Mouse (Mus musculus) gastrocnemius, postnatal 10 days (tissue): ENCODE results near the gene C3ar1. TPM values are rescaled to one million over a fixed set of nuclear protein-coding genes. Genes with fewer than 3 reads are reported as not detected.
A peak's percentile ranks its signal among the peaks of the same experiment; 100 is the strongest.

Source experiments
- DNase-seq: peaks from one replicate; pipeline ENCODE4 v3.0.0; 2021; ENCODE audit warnings: mixed read lengths
- long read RNA-seq, 2 experiments: library from polyadenylated mRNA; stranded (forward); transcript quantifications; one replicate each; pipeline ENCODE4 v2.0.0; 2021
- total RNA-seq, 2 experiments: library from RNA; stranded (reverse); gene quantifications; 2 replicates each; pipeline ENCODE4 v1.2.3; 2021

The C3ar1 gene
- 1 to 10 TPM; 1.7 to 2.6 TPM for total RNA-seq
- long read RNA-seq, experiment 1, full-length matches to known transcripts = 1 of 3 reads
- long read RNA-seq, experiment 1, partial matches to known transcripts = 2 of 3 reads
- long read RNA-seq, experiment 1, other reads (novel, unspliced or antisense) = 0 of 3 reads
- long read RNA-seq, experiment 2, full-length matches to known transcripts = 1 of 1 reads
- long read RNA-seq, experiment 2, partial matches to known transcripts = 0 of 1 reads
- long read RNA-seq, experiment 2, other reads (novel, unspliced or antisense) = 0 of 1 reads

DNA sequence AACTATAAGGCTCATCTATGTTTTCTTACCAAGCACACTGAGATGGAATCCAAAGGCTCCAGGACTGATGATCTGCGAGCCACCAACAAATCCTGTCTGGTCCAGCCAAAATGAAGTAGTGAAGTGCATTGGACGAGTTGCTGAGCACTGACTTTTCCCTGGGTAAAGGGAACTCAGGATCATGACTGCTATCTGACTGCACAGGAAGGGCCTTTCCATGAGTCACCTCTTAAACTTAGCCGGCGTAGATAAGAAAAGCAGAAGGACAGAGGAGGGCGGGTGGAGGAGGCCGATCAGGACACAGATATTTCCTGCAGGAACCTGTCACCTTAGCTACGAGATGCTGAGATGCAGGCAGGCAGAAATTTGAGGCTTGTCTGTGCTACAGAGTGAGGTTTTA is at the start of gene C3ar1:
TSS of gene C3ar1 (minus strand) at position 207 of the 400 bp plus-strand sequence.
- no peak for DNase-seq

DNA sequence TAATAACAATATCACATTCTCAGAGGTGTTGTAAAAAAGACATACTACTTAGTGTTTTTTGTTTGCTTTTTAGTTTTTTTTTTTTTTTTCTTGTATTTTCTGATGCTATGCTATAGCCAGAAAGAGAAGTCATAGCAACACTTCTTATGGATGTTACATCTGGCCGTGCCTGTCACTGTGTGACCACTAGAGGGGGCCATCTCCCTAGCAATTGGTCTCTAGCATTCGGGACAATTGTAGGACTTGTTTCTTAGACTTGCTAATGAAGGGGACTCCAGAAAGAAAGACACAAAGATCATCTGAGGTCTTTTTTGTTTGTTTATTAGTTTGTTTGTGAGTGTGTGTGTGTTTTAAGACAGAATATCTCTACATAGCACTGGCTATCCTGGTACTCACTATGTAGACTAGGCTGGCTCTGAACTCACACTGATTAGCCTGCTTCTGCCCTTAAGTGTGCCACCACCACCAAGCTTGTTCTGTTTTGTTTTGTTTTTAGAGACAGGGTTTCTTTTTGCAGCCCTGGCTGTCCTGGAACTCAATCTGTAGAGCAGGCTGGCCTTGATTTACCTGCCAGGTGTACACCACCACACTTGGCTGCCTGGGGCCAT is 36.6 kb upstream of the C3ar1 start:
- peak; percentile 60 for DNase-seq

DNA sequence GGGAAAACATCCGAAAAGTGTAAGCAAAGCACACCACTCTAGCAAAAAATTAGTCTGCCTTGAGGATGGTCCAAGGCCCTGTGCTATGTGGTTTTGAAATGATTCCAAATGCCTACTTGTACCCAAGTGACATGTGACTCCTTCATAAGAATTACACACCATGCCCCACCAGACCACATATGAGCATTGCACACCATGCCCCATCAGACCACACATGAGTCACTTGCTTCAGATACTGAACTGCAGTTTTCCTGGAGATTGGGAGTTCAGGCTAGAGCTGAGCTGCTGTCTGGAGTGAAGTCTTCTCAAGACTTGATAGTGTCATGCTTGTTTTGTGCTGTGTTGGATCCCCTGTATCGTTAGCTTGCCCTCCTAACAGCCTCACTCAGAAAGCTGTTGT is 33.6 kb upstream of the C3ar1 start:
- no peak for DNase-seq

- no peak for DNase-seq
Observed at GRCm38 (mm10) chr6:122883603-122884002, 27.6 kb upstream of the C3ar1 start.

DNA sequence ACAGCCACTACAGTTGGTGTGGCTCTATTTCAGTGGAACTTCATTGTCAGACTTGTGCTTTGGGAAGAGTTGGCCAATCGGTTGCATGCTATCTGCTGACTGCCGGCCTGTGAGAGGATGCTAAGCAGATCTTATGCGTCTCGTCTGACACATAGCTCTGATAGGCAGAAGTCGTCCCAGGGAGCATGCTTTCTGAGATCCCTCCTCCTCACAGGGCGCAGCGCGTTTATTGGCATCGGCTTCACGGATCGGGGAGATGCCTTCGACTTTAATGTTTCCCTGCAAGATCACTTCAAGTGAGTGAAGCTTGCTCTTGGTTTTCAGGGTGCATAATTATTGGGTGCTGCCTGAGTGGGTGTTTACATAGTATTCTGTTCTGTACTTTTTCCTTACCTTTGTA is 25.3 kb upstream of the C3ar1 start:
- DNase-seq = no peak

GRCm38 (mm10) chr6:122879781-122880505 is 24.0 kb upstream of the C3ar1 start:
- DNase-seq = no peak

DNA sequence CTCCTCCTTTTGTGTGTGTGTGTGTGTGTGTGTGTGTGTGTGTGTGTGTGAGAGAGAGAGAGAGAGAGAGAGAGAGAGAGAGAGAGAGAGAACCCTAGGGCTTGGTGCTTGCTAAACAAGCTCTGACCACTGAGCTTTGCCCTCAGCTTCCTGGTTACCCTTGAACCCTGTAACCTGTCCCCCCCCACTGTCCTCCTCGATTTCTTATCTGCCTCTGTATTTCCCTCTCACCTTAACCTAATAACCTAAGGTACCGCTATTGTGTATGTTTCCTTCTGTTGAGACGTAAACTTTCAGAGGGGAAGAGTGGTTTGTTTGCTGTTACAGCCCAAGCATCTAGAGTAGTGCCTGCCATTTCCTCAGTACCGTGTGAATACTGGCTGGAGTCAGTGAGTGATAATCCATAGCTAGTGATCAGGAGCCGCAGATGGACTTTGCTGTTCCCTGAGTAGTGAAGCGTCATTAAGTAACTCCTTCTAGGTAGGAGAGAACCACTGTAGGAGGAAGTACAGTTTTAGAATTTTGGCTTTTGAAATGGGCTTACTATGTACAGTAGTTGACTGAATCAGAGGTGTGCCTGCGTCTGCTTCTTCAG is 23.3 kb upstream of the C3ar1 start:
- DNase-seq = no peak

DNA sequence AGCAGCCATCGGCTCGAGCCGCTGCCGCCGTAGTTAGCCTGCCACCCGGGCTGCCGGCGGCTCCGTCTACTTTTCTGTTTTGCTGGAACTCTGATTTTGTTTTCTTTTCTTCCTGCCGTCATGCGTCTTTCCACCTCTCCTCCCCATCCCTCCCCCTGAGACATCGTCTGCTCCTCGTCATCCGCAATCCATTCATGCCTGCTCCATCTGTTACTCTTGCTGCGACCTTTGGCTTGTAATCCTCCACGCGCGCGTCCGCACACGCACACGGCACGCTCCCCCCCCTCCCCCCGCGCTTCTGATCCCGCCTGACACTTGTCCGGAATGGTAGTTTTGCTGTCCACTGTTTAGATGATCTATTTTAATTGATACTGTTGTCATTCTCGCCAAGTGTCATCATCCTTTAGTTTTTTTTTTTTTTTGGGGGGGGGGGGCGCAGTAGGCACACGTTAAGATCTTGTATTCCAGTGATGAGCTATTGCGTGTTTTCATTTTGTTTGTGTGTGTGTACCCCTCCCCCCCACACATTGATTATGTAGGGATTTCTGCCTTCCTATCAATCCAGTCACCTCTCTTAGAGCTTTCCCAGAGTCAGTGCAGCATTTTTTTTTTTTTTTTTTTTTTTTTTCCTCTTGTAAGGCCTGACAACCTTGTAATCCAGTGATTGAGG is 18.9 kb upstream of the C3ar1 start:
- DNase-seq = no peak

DNA sequence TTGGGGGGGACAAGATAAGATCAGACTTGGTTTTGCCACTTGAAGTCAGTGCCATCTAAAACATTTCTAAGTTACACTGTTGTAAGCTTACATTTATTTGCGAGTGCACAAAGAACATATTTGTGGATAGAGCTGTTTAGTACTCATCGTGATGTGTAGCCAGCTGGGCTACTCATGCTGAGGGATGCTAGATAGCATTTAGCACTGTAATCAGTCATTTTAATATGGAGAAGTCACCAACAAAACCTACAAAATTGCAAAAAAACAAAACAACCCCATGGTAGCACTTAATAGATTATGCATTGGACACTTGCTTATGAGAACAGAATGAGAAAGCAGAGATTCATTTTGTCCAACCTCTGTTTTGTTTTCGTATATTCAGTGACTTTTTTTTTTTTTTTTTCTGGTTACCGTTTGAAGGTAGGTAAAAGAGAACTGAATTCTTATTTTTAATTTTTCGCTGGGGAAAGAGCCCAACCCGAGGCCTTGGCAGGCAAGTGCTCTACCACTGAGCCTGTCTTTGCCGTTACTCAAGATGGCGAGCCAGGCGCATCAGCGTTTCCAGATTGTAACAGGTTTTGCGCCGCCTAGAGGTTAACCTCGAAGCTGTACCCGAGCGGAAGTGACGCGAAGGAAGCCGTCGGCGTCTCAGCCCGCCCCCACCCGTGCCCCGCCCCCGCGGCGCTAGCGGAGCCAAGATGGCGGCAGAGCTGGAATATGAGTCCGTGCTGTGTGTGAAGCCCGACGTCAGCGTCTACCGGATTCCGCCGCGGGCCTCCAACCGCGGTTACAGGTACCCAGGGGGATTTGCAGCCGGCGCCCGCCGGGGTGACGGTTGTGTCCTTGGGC is 18.1 kb upstream of the C3ar1 start, which contains the start of gene Necap1:
TSS of gene Necap1 (plus strand) at position 604 of the 849 bp plus-strand sequence.
- DNase-seq = peak; percentile 98

GRCm38 (mm10) chr6:122872800-122873199 is 16.8 kb upstream of the C3ar1 start:
- DNase-seq = no peak

GRCm38 (mm10) chr6:122869846-122870245 is 13.9 kb upstream of the C3ar1 start:
- no peak for DNase-seq

DNA sequence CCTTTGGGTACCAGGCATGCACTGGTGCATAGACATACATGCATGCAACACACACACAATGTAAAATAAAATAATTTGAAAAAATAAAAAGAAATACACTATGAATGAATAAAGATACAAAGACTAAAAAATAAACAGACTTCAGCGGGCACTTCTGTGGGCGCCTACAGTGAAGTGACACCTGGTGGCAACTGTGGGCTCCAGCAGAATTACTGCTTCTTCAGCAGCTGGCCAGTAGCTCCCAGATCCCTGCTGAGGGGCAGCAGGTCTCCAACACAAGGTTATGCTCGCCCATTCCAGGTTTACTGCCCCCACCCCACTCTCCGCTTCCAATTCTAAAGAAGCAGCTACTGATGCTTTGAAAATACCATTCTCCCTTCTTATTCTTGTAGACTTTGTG is 12.0 kb upstream of the C3ar1 start:
- no peak for DNase-seq

DNA sequence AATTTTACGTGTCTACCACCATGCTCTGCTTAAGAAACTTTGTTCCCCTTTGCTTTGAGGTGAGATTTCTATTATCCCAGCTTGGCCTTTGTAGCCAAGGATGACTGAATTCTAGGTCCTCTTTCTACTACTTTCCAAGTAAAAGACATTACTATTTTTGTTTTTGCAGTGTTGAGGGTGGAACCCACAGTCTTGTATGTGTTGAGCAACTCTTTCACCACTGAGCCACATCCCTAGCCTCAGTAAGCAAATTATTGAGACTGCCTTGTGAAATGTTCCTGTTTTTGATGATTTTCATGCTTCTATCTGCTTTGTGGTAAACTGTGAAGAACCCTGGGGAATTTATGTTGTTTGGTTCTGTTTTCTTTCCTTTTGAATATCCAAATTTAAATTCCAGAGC is 6.9 kb upstream of the C3ar1 start:
- no peak for DNase-seq

DNA sequence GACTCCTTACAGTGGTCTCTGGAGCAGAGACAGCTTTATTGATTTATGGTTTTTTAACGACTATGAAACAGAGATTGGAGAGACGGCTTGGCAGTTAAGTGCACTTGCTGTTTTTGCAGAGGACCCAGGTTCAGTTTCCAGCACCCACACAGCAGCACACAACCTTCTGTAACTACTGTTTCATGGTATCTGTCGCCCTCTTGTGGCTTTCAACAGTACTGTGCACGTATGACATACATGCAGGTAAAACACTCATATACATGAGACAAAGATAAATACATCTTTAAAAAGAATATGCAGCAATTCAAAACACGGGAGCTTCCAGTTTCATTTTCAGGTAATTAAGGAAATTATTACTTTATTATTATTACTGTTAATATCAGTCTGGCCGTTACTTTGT is 6.5 kb upstream of the C3ar1 start:
- DNase-seq = no peak

GRCm38 (mm10) chr6:122854552-122854951 is 1.4 kb downstream of the C3ar1 start:
- DNase-seq = no peak

- DNase-seq = no peak
Observed at GRCm38 (mm10) chr6:122852696-122853095, 3.3 kb downstream of the C3ar1 start.

DNA sequence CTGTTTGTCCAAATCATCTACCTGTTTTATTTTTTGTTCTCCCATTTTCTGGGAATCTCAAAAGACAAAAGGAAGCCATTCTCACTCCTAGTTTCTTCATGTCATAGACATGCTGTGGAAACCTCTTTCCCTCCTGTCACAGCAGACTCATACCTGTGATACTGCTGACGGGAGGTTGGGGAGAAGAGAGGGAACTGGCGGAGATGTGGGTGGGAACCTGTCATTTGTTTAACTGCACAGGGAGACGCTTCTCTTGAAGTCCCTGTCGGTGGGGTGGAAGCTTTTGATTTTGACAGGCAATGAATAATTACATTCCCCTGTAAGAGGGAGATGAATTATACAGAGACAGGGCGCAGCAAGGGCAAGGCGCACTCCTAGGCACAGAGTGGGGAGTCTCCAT is 12.2 kb downstream of the C3ar1 start:
- no peak for DNase-seq

GRCm38 (mm10) chr6:122837539-122837938 is 18.4 kb downstream of the C3ar1 start:
- DNase-seq = no peak

GRCm38 (mm10) chr6:122836974-122837373 is 19.0 kb downstream of the C3ar1 start:
- DNase-seq = no peak

GRCm38 (mm10) chr6:122834365-122834764 is 21.6 kb downstream of the C3ar1 start:
- DNase-seq = peak; percentile 31

GRCm38 (mm10) chr6:122832880-122833279 is 23.1 kb downstream of the C3ar1 start:
- DNase-seq = no peak
